Mouse (Mus musculus) olfactory bulb, adult 2 months (tissue): ENCODE measurements around the gene Rnf19b.

Experiments used
- CTCF ChIP-seq: fragments of 200-500 bp; IDR thresholded peaks from 2 replicates; pipeline ENCODE4 v1.5.1; 2012; ENCODE audit warnings: low read depth, mild to moderate bottlenecking, low read length, moderate library complexity; ENCODE audit not compliant: insufficient read depth
- POLR2A ChIP-seq: fragments of 200-500 bp; IDR thresholded peaks from 2 replicates; pipeline ENCODE4 v1.6.1; 2012; ENCODE audit warnings: mild to moderate bottlenecking, low read depth, low read length, moderate library complexity; ENCODE audit not compliant: insufficient read depth

GRCm38 (mm10) chr4:129086078-129086477, 28.0 kb downstream of the Rnf19b start:
- TF ChIP-seq CTCF (no peak), POLR2A (no peak)
